Mouse (Mus musculus) neural tube, embryonic 13.5 days (tissue): Measurements from ENCODE around the gene Ampd2. TPM values are rescaled to one million over a fixed set of nuclear protein-coding genes. Genes with fewer than 3 reads are reported as not detected.

Experiments
- ATAC-seq: fragments of 200-750 bp; cut with Nextera tagmentation; 2 replicates; pipeline ENCODE4 v1.8.0; 2017; ENCODE audit warnings: low read depth, mild to moderate bottlenecking, moderate TSS enrichment, moderate library complexity
- H3K27ac ChIP-seq: fragments of 300-500 bp; sonication (generic); replicated peaks from 2 replicates; pipeline ENCODE4 v1.5.1; 2015; ENCODE audit warnings: moderate library complexity, mild to moderate bottlenecking, inconsistent platforms
- H3K27me3 ChIP-seq: fragments of 300-500 bp; sonication (generic); 2 replicates; pipeline ENCODE4 v1.6.1; 2015; ENCODE audit warnings: mild to moderate bottlenecking, inconsistent platforms
- H3K36me3 ChIP-seq: fragments of 300-500 bp; sonication (generic); 2 replicates; pipeline ENCODE4 v1.6.1; 2015; ENCODE audit warnings: mild to moderate bottlenecking, inconsistent platforms
- H3K4me1 ChIP-seq: fragments of 300-500 bp; sonication (generic); replicated peaks from 2 replicates; pipeline ENCODE4 v1.6.1; 2015; ENCODE audit warnings: inconsistent platforms
- H3K4me2 ChIP-seq: fragments of 300-500 bp; sonication (generic); 2 replicates; pipeline ENCODE4 v1.6.1; 2015; ENCODE audit warnings: inconsistent platforms, mild to moderate bottlenecking, moderate library complexity
- H3K4me3 ChIP-seq: fragments of 300-500 bp; sonication (generic); 2 replicates; pipeline ENCODE4 v1.5.1; 2015; ENCODE audit warnings: mild to moderate bottlenecking, inconsistent platforms
- H3K9ac ChIP-seq: fragments of 300-500 bp; sonication (generic); 2 replicates; pipeline ENCODE4 v1.6.1; 2015; ENCODE audit warnings: moderate library complexity, mild to moderate bottlenecking, inconsistent platforms
- H3K9me3 ChIP-seq: fragments of 300-500 bp; sonication (generic); 2 replicates; pipeline ENCODE4 v1.6.1; 2016; ENCODE audit warnings: inconsistent platforms
- WGBS: fragments of 180-500 bp; shearing (Covaris S2); methylation state at CpG from one replicate; pipeline ENCODE4 v1.1.7; 2015; 5-methylcytosine and 5-hydroxymethylcytosine counted together
- polyA plus RNA-seq: library from polyadenylated mRNA; unstranded; fragments of >200 nt; fragmentation: Nextera tagmentation; extraction: Ambion mirVana; gene quantifications from 2 replicates; pipeline ENCODE4 v1.2.1, GENCODE M21; 2015

The Ampd2 gene
- polyA plus RNA-seq, 1 experiment from 2014 or later: 56.3 TPM

- ATAC-seq: no peak
- no peaks in the 10 kb centered on the region for H3K9me3 ChIP-seq
- peaks cover 23% of the 10 kb centered on the region for H3K36me3 ChIP-seq
- no peak overlapping the region for H3K27ac ChIP-seq
- no peak overlapping the region for H3K4me3 ChIP-seq
- 0 out of 2 replicates have a peak overlapping the region, but pooled peaks have one; percentile 30 for H3K4me2 ChIP-seq
- H3K4me1 ChIP-seq: peaks cover 57% of the 10 kb centered on the region
- no peaks in the 10 kb centered on the region for H3K27me3 ChIP-seq
- no peak overlapping the region for H3K9ac ChIP-seq
- 76% methylated on average over 2 of the region's 2 CpGs for WGBS
Measured at GRCm38 (mm10) chr3:108083161-108083560, 3.3 kb downstream of the Ampd2 start.

DNA sequence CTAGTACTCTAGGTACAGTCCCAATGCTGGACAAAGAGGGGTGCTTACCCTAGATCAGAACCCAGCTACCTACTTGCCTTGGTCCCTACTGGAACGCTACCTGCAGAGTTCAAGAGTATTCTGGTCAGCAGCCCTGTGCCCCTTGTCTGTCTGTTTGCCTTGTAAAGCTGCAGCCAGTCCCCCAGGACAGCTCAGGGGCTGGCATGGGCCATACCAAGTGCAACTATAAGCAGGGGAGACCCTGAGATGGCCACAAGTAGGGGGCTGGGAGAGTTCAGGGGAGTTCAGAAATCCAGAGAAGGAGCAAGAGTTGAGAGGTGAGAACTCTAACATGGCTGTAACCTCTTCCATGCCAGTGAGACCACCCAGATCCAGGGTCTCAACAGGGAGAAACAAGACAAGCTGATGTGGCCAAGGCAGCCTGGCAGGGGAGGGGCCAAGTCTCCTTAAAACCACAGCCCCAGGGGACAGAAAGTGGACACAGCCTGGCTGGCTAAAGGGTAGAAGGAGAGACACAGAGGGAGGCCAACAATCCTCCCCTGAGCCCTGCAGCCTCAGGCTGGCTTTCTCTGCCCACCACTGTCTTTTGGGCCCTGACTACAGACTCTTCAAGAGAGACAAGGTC, 4.1 kb downstream of the Ampd2 start:
- H3K4me3 ChIP-seq: no peak overlapping the region
- no peaks in the 10 kb centered on the region for H3K27me3 ChIP-seq
- H3K4me1 ChIP-seq: peaks cover 57% of the 10 kb centered on the region
- H3K9me3 ChIP-seq: no peaks in the 10 kb centered on the region
- H3K27ac ChIP-seq: no peak overlapping the region
- no peak for ATAC-seq
- peaks cover 29% of the 10 kb centered on the region for H3K36me3 ChIP-seq
- 82% methylated on average over 1 of the region's 1 CpGs for WGBS
- peak overlapping the region; percentile 30 for H3K4me2 ChIP-seq
- H3K9ac ChIP-seq: 0 out of 2 replicates have a peak overlapping the region, but pooled peaks have one; percentile 49

- WGBS: 68% methylated on average over 4 of the region's 4 CpGs
- Histone ChIP-seq H3K27me3 (no peaks in the 10 kb centered on the region), H3K9me3 (no peaks in the 10 kb centered on the region), H3K4me1 (peaks cover 54% of the 10 kb centered on the region), H3K4me3 (no peak overlapping the region), H3K27ac (no peak overlapping the region), H3K36me3 (peaks cover 36% of the 10 kb centered on the region), H3K9ac (0 out of 2 replicates have a peak overlapping the region, but pooled peaks have one; percentile 49), H3K4me2 (peak overlapping the region; percentile 30; the same call in 1 of the 2 replicates)
- ATAC-seq: no peak
Measured at GRCm38 (mm10) chr3:108081681-108082080, 4.8 kb downstream of the Ampd2 start.

DNA sequence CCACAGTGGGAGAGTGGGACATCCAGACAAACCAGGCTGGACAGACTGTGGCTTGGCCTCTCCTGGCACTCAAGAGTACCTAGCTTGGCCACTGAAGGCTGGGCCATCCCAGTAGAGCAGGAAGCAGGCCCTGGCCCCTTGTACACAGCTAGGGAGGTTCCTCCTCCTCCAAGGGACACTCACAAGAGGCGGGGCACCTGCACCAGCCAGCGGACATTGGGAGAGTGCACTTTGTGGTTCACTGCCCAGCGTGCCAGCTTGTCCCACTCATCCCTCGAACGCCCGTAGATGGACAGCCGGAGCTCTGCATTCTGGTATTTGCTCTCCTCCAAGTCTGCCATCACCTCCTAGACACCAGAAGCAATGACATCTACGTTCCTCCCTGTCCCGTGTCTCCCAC, 9.6 kb downstream of the Ampd2 start:
- Histone ChIP-seq H3K4me1 (peaks cover 21% of the 10 kb centered on the region), H3K27me3 (no peaks in the 10 kb centered on the region), H3K4me3 (no peak overlapping the region), H3K27ac (no peak overlapping the region), H3K4me2 (no peak overlapping the region), H3K36me3 (peaks cover 68% of the 10 kb centered on the region), H3K9ac (no peak overlapping the region), H3K9me3 (no peaks in the 10 kb centered on the region)
- WGBS: 94% methylated on average over 9 of the region's 9 CpGs
- no peak for ATAC-seq

DNA sequence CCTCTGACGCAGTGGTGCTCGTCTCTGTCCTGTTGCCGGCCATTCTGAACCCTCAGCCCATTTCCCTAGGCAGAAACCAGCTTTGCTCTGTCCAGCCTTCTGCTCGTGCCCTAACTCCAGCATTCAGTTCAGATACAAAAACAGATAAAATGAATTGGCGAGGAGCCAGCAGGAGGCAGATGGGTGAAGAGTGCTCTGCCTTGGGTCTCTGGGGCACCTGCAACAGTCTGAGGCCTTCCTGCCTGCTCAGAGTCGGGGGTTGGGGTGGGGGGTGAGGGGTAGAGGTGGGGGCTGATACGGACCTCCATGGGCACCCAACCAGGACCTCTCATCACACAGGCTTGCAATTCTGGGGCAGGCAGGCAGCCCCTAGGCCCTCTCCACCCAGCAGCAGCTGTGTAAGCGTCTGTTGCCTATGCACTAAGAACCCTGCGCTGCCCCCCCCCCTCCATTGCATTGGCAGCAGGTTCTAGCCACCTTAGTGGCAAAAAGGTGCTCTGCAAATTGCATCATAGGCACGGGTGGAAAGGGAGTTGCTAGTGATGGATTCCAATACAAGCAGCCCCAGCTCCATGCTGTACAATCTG, 13.4 kb downstream of the Ampd2 start:
- Histone ChIP-seq H3K9ac (peak overlapping the region; percentile 47; the same call in 1 of the 2 replicates), H3K27me3 (no peaks in the 10 kb centered on the region), H3K4me2 (no peak overlapping the region), H3K4me1 (peaks cover 15% of the 10 kb centered on the region), H3K4me3 (no peak overlapping the region), H3K27ac (peak overlapping the region; percentile 38; the same call in 1 of the 2 replicates), H3K36me3 (peaks cover 44% of the 10 kb centered on the region), H3K9me3 (no peaks in the 10 kb centered on the region)
- peak; percentile 65 for ATAC-seq
- WGBS: 65% methylated on average over 10 of the region's 10 CpGs

- 68% methylated on average over 10 of the region's 10 CpGs for WGBS
- Histone ChIP-seq H3K4me1 (peaks cover 15% of the 10 kb centered on the region), H3K36me3 (peaks cover 21% of the 10 kb centered on the region), H3K27ac (no peak overlapping the region), H3K4me2 (no peak overlapping the region), H3K9ac (no peak overlapping the region), H3K27me3 (no peaks in the 10 kb centered on the region), H3K4me3 (no peak overlapping the region), H3K9me3 (no peaks in the 10 kb centered on the region)
- no peak for ATAC-seq
Measured at GRCm38 (mm10) chr3:108070295-108071293, 15.9 kb downstream of the Ampd2 start.

DNA sequence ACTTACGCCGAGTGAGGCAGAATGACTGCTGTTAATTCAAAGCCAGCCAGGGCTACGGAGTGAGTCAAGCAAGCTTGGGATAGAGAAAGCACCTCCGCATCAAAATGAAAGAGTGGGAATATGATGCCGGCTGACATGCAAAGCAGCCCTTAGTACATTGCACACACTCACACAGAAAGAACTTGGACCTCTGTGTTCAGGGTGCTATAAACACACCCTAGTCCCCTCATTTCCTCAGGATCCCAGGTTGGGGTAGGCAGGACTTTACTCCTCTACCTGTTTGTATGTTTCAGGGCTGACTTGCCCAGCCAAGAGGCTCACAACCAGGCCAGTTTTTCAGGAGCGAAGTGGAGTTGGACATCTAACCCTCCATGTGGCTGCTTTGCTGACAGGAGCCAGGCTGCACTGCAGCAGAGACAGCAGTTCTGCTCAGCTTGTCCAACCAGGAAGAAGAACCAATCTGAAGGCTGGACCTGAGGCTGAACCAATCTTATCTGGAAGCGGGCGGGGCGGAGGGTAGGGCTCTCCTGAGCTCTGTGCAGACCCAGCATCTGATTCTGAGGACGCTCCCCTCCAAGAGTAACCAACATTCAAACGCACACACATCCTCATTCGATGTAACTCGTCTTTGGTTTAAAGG, 17.1 kb downstream of the Ampd2 start:
- Histone ChIP-seq H3K36me3 (peaks cover 8% of the 10 kb centered on the region), H3K9ac (no peak overlapping the region), H3K4me2 (no peak overlapping the region), H3K4me3 (no peak overlapping the region), H3K9me3 (no peaks in the 10 kb centered on the region), H3K27ac (no peak overlapping the region), H3K27me3 (no peaks in the 10 kb centered on the region), H3K4me1 (peaks cover 15% of the 10 kb centered on the region)
- WGBS: 76% methylated on average over 13 of the region's 13 CpGs
- no peak for ATAC-seq

DNA sequence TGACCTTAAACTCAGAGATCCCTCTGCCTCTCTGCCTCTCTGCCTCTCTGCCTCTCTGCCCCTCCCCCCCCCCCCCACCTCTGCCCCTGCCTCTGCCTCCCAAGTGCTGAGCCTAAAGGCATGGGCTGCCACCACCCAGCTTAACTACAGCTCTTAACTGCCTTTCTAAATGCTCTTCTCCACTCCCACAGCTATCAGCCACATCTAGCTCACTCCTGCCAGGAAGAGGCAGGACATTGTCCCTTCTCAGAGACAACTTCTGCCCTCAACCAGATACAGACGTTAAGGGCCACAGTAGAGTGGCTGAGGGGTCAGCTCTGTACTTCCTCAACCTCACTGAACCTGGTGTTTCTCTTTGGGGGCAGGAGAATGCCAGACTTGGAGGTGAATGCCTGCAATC, 17.6 kb downstream of the Ampd2 start:
- Histone ChIP-seq H3K27ac (no peak overlapping the region), H3K27me3 (no peaks in the 10 kb centered on the region), H3K4me3 (no peak overlapping the region), H3K4me2 (no peak overlapping the region), H3K36me3 (0 out of 2 replicates have a peak, but pooled peaks cover 4% of the 10 kb centered on the region), H3K4me1 (peaks cover 10% of the 10 kb centered on the region), H3K9me3 (no peaks in the 10 kb centered on the region), H3K9ac (no peak overlapping the region)
- ATAC-seq: no peak
- WGBS: 17% methylated on average over 1 of the region's 1 CpGs

- Histone ChIP-seq H3K4me3 (no peak overlapping the region), H3K4me2 (no peak overlapping the region), H3K9me3 (no peaks in the 10 kb centered on the region), H3K27ac (no peak overlapping the region), H3K36me3 (0 out of 2 replicates have a peak, but pooled peaks cover 4% of the 10 kb centered on the region), H3K4me1 (no peaks in the 10 kb centered on the region), H3K9ac (no peak overlapping the region), H3K27me3 (no peaks in the 10 kb centered on the region)
- ATAC-seq: no peak
- WGBS: 66% methylated on average over 6 of the region's 6 CpGs
Measured at GRCm38 (mm10) chr3:108067370-108067934, 19.0 kb downstream of the Ampd2 start.

- 78% methylated on average over 9 of the region's 9 CpGs for WGBS
- Histone ChIP-seq H3K4me1 (no peaks in the 10 kb centered on the region), H3K4me3 (no peak overlapping the region), H3K9ac (no peak overlapping the region), H3K4me2 (no peak overlapping the region), H3K36me3 (no peaks in the 10 kb centered on the region), H3K9me3 (no peaks in the 10 kb centered on the region), H3K27me3 (no peaks in the 10 kb centered on the region), H3K27ac (no peak overlapping the region)
- no peak for ATAC-seq
Measured at GRCm38 (mm10) chr3:108065551-108065950, 20.9 kb downstream of the Ampd2 start.

GRCm38 (mm10) chr3:108064672-108065071, 21.8 kb downstream of the Ampd2 start:
- Histone ChIP-seq H3K4me1 (no peaks in the 10 kb centered on the region), H3K9me3 (no peaks in the 10 kb centered on the region), H3K27me3 (no peaks in the 10 kb centered on the region), H3K27ac (no peak overlapping the region), H3K4me3 (no peak overlapping the region), H3K36me3 (no peaks in the 10 kb centered on the region), H3K9ac (no peak overlapping the region), H3K4me2 (no peak overlapping the region)
- 85% methylated on average over 4 of the region's 4 CpGs for WGBS
- no peak for ATAC-seq
